In the genomic region with DNA sequence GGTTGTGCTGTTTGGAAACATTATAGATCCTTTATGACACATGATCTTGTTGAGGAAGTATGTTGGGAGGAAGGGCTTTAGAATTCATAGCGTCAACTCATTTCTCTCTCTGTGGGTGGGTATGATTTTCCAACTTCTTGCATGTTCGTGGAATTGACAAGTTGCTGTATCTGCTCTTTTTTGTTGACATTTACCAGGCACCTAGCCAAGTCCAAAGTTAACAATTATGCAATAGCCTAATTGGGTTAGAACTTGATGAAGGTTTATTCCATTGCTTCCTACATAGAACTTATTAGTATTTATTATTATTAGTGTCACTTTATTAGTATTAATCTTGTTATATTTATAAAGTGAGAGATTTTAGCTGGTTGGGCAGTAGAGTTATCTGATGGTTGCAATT, we compare ENCODE assay signal across 39 mouse cellular contexts. TPM values are rescaled to one million over a fixed set of nuclear protein-coding genes. Genes with fewer than 3 reads are reported as not detected.
DNase-seq lines count a peak whose midpoint lies in the region; ATAC-seq and TF ChIP-seq lines count a peak whose summit lies in the region.
"Had no signal": no experiment of that assay in that cellular context is flagged by ENCODE, and none has a peak within 500 bp of the region (broad histone marks: within the 10 kb centered on the region; RNA-seq: fewer than 3 reads in every experiment).

No protein-coding gene starts in this region.

- H3K4me3 ChIP-seq in forebrain, embryonic 13.5 days: no peak overlapping the region
- no peak overlapping the region for H3K4me3 ChIP-seq in forebrain, embryonic 12.5 days (replicated peaks)
- no peak overlapping the region for H3K4me3 ChIP-seq in kidney, embryonic 16.5 days (ENCODE audit: low read length)
- H3K4me3 ChIP-seq in midbrain, postnatal 0 days (ENCODE audit: low read depth, low read length): no peak overlapping the region
- H3K4me3 ChIP-seq in midbrain, embryonic 10.5 days: no peak overlapping the region
- H3K4me3 ChIP-seq: embryonic facial prominence, embryonic 12.5 days; heart, adult 2 months; heart, embryonic 12.5 days; hindbrain, embryonic 15.5 days; layer of hippocampus, adult 2 months; left cerebral cortex, adult 2 months; limb, embryonic 12.5 days; megakaryocyte, embryonic 14.5 days; midbrain, embryonic 13.5 days had no signal

- peak overlapping the region; percentile 37; the same call in 1 of the 2 replicates for H3K27ac ChIP-seq in forebrain, embryonic 13.5 days
- no peak overlapping the region for H3K27ac ChIP-seq in forebrain, embryonic 12.5 days
- no peak overlapping the region for H3K27ac ChIP-seq in kidney, embryonic 16.5 days (ENCODE audit: low read length)
- no peak overlapping the region for H3K27ac ChIP-seq in midbrain, postnatal 0 days (ENCODE audit: low read depth, low read length)
- no peak overlapping the region for H3K27ac ChIP-seq in midbrain, embryonic 10.5 days (replicated peaks)
- H3K27ac ChIP-seq: embryonic facial prominence, embryonic 12.5 days; heart, adult 2 months; hindbrain, embryonic 15.5 days; kidney, postnatal 0 days; layer of hippocampus, adult 2 months; left cerebral cortex, adult 2 months; limb, embryonic 12.5 days; midbrain, embryonic 13.5 days had no signal

- WGBS in forebrain, embryonic 13.5 days: 50% methylated on average over 2 of the region's 2 CpGs
- 69% methylated on average over 2 of the region's 2 CpGs for WGBS in forebrain, embryonic 12.5 days
- WGBS in kidney, embryonic 16.5 days: 69% methylated on average over 2 of the region's 2 CpGs
- 72% methylated on average over 2 of the region's 2 CpGs for WGBS in midbrain, postnatal 0 days
- 87% methylated on average over 2 of the region's 2 CpGs for WGBS in midbrain, embryonic 10.5 days

- H3K9me3 ChIP-seq in forebrain, embryonic 13.5 days (replicated peaks): no peaks in the 10 kb centered on the region
- H3K9me3 ChIP-seq in forebrain, embryonic 12.5 days: no peaks in the 10 kb centered on the region
- no peaks in the 10 kb centered on the region for H3K9me3 ChIP-seq in kidney, embryonic 16.5 days (ENCODE audit: low read length)
- no peaks in the 10 kb centered on the region for H3K9me3 ChIP-seq in midbrain, postnatal 0 days (ENCODE audit: low read length)
- no peaks in the 10 kb centered on the region for H3K9me3 ChIP-seq in midbrain, embryonic 10.5 days (replicated peaks)
- H3K9me3 ChIP-seq: embryonic facial prominence, embryonic 12.5 days; G1E; heart, embryonic 12.5 days; hindbrain, embryonic 15.5 days; limb, embryonic 12.5 days; megakaryocyte, embryonic 14.5 days; midbrain, embryonic 13.5 days had no signal

- H3K4me2 ChIP-seq in forebrain, embryonic 13.5 days: no peak overlapping the region
- H3K4me2 ChIP-seq in forebrain, embryonic 12.5 days: no peak overlapping the region
- H3K4me2 ChIP-seq in kidney, embryonic 16.5 days (replicated peaks; ENCODE audit: low read depth, low read length): no peak overlapping the region
- no peak overlapping the region for H3K4me2 ChIP-seq in midbrain, postnatal 0 days (ENCODE audit: low read depth, low read length, poor library complexity, severe bottlenecking)
- H3K4me2 ChIP-seq: embryonic facial prominence, embryonic 12.5 days; heart, embryonic 12.5 days; hindbrain, embryonic 15.5 days; limb, embryonic 12.5 days; liver, embryonic 11.5 days; midbrain, embryonic 13.5 days had no signal

- H3K36me3 ChIP-seq in forebrain, embryonic 13.5 days (ENCODE audit: poor library complexity, severe bottlenecking): no peaks in the 10 kb centered on the region
- H3K36me3 ChIP-seq in forebrain, embryonic 12.5 days (replicated peaks): no peaks in the 10 kb centered on the region
- no peaks in the 10 kb centered on the region for H3K36me3 ChIP-seq in kidney, embryonic 16.5 days (ENCODE audit: insufficient read depth, low read length)
- H3K36me3 ChIP-seq in midbrain, postnatal 0 days (ENCODE audit: insufficient read depth, low read length): no peaks in the 10 kb centered on the region
- H3K36me3 ChIP-seq in midbrain, embryonic 10.5 days: no peaks in the 10 kb centered on the region
- H3K36me3 ChIP-seq: embryonic facial prominence, embryonic 12.5 days; G1E; heart, embryonic 12.5 days; hindbrain, embryonic 15.5 days; limb, embryonic 12.5 days; midbrain, embryonic 13.5 days had no signal

- peak; percentile 38; the same call in 1 of the 2 replicates for ATAC-seq in forebrain, embryonic 13.5 days
- no peak; the same call in 1 of the 2 replicates for ATAC-seq in forebrain, embryonic 12.5 days (ENCODE audit: low FRiP score)
- no peak for ATAC-seq in kidney, embryonic 16.5 days (ENCODE audit: low FRiP score, low TSS enrichment)
- no peak for ATAC-seq in midbrain, postnatal 0 days (ENCODE audit: low FRiP score)
- ATAC-seq: inflammation-experienced regulatory T-cells, adult 6 months; liver, postnatal 0 days had no signal

- no peaks in the 10 kb centered on the region for H3K4me1 ChIP-seq in forebrain, embryonic 13.5 days
- H3K4me1 ChIP-seq in forebrain, embryonic 12.5 days: no peaks in the 10 kb centered on the region
- no peaks in the 10 kb centered on the region for H3K4me1 ChIP-seq in kidney, embryonic 16.5 days (ENCODE audit: insufficient read depth, low read length)
- no peaks in the 10 kb centered on the region for H3K4me1 ChIP-seq in midbrain, postnatal 0 days (ENCODE audit: insufficient read depth, low read length)
- no peaks in the 10 kb centered on the region for H3K4me1 ChIP-seq in midbrain, embryonic 10.5 days
- H3K4me1 ChIP-seq: embryonic facial prominence, embryonic 12.5 days; heart, embryonic 12.5 days; hindbrain, embryonic 15.5 days; limb, embryonic 12.5 days; megakaryocyte, embryonic 14.5 days; midbrain, embryonic 13.5 days had no signal

- no peak for TF ChIP-seq CTCF in midbrain, postnatal 0 days (IDR thresholded peaks at IDR 0.05)

- H3K27me3 ChIP-seq in forebrain, embryonic 13.5 days: no peaks in the 10 kb centered on the region
- no peaks in the 10 kb centered on the region for H3K27me3 ChIP-seq in forebrain, embryonic 12.5 days
- no peaks in the 10 kb centered on the region for H3K27me3 ChIP-seq in kidney, embryonic 16.5 days (ENCODE audit: insufficient read depth, low read length)
- no peaks in the 10 kb centered on the region for H3K27me3 ChIP-seq in midbrain, postnatal 0 days (ENCODE audit: insufficient read depth, low read length)
- no peaks in the 10 kb centered on the region for H3K27me3 ChIP-seq in midbrain, embryonic 10.5 days (ENCODE audit: low read depth, poor library complexity, severe bottlenecking)
- H3K27me3 ChIP-seq: embryonic facial prominence, embryonic 12.5 days; heart, embryonic 12.5 days; hindbrain, embryonic 15.5 days; limb, embryonic 12.5 days; megakaryocyte, embryonic 14.5 days; midbrain, embryonic 13.5 days had no signal

- DNase-seq in kidney, adult 11 months: peak; percentile 11
- DNase-seq in kidney, postnatal 36 days: peak; percentile 31 to 52
- DNase-seq in kidney, adult 18-20 months: no peak
- peak; percentile 4 for DNase-seq in midbrain, postnatal 0 days (ENCODE audit: low spot score)
- DNase-seq in midbrain, embryonic 10.5 days (ENCODE audit: low spot score): no peak
- DNase-seq: adrenal gland, postnatal 14 days; cerebellum, adult 11-12 months; cerebellum, adult 9-11 months; embryo, embryonic 11 days; heart, adult 2 months; heart, postnatal 4 days; liver, postnatal 0 days; lung, postnatal 36 days; right cerebral cortex, postnatal 25 days; thymus, postnatal 14 days had no signal

- H3K9ac ChIP-seq in forebrain, embryonic 13.5 days: no peak overlapping the region
- no peak overlapping the region for H3K9ac ChIP-seq in forebrain, embryonic 12.5 days
- no peak overlapping the region for H3K9ac ChIP-seq in kidney, embryonic 16.5 days (replicated peaks; ENCODE audit: low read length)
- H3K9ac ChIP-seq in midbrain, postnatal 0 days (replicated peaks; ENCODE audit: low read length, poor library complexity, severe bottlenecking): no peak overlapping the region
- H3K9ac ChIP-seq: embryonic facial prominence, embryonic 12.5 days; heart, embryonic 12.5 days; hindbrain, embryonic 15.5 days; limb, embryonic 12.5 days; liver, postnatal 0 days; midbrain, embryonic 13.5 days had no signal

RNA-seq across cellular contexts. Expression of gene 1700015G11Rik, which starts 40.3 kb away (rescaled TPM):
- polyA plus RNA-seq in forebrain, embryonic 13.5 days (2015; fragmentation: Nextera tagmentation; extraction: Ambion mirVana): not detected in 2 replicates
- polyA plus RNA-seq in forebrain, embryonic 12.5 days (2016; fragmentation: Nextera tagmentation; extraction: Ambion mirVana): not detected in 2 replicates
- not detected in 2 replicates for polyA plus RNA-seq in kidney, embryonic 16.5 days (2015; fragmentation: Nextera tagmentation; extraction: Ambion mirVana)
- total RNA-seq in midbrain, postnatal 0 days (2014; rRNA removed): not detected in 2 replicates
- polyA plus RNA-seq in midbrain, postnatal 0 days (2015; fragmentation: Nextera tagmentation; extraction: Ambion mirVana): not detected in 2 replicates
- polyA plus RNA-seq in midbrain, embryonic 10.5 days (2016; fragmentation: Nextera tagmentation; extraction: Ambion mirVana): not detected in 2 replicates
- total RNA-seq: adrenal gland, postnatal 14 days; G1E; gastrocnemius, adult 8-10 months; gastrocnemius, postnatal 4 days; heart, adult 2 months; heart, postnatal 4 days; layer of hippocampus, adult 2 months; layer of hippocampus, postnatal 14 days; left cerebral cortex, adult 2 months; left cerebral cortex, postnatal 25 days; monocyte, adult 5-6 weeks; neutrophil, adult 5-6 weeks had no signal
- polyA plus RNA-seq: embryonic facial prominence, embryonic 12.5 days; G1E; heart, adult 2 months; heart, embryonic 12.5 days; heart, postnatal 0 days; hindbrain, embryonic 15.5 days; inflammation-experienced regulatory T-cells, adult 6 months; kidney, postnatal 0 days; limb, embryonic 12.5 days; liver, embryonic 11.5 days; liver, postnatal 0 days; midbrain, embryonic 13.5 days; stomach, embryonic 16.5 days; urinary bladder, adult 2 months had no signal

RNA-seq across cellular contexts. Expression of gene Svip, which starts 50.0 kb away (rescaled TPM):
- polyA plus RNA-seq in forebrain, embryonic 13.5 days (2015; fragmentation: Nextera tagmentation; extraction: Ambion mirVana): 22.0 and 22.3 TPM in 2 replicates
- polyA plus RNA-seq in forebrain, embryonic 12.5 days (2016; fragmentation: Nextera tagmentation; extraction: Ambion mirVana): 19.1 and 21.1 TPM in 2 replicates
- 11.0 and 11.3 TPM in 2 replicates for polyA plus RNA-seq in kidney, embryonic 16.5 days (2015; fragmentation: Nextera tagmentation; extraction: Ambion mirVana)
- 14.0 and 21.5 TPM in 2 replicates for total RNA-seq in midbrain, postnatal 0 days (2014; rRNA removed)
- 16.8 and 17.7 TPM in 2 replicates for polyA plus RNA-seq in midbrain, postnatal 0 days (2015; fragmentation: Nextera tagmentation; extraction: Ambion mirVana)
- polyA plus RNA-seq in midbrain, embryonic 10.5 days (2016; fragmentation: Nextera tagmentation; extraction: Ambion mirVana): 7.0 and 10.0 TPM in 2 replicates

Comparison
In these comparisons a context has a peak if more than half of its experiments do, and no peak if none do; other contexts are left out.
1. DNase-seq: peak in kidney, adult 11 months (single experiment), kidney, postnatal 36 days (2 of 2) and midbrain, postnatal 0 days (single experiment); none in kidney, adult 18-20 months (single experiment) and midbrain, embryonic 10.5 days (single experiment).